Mouse (Mus musculus): Measurements from ENCODE around the gene Sos1. TPM values are rescaled to one million over a fixed set of nuclear protein-coding genes. Genes with fewer than 3 reads are reported as not detected.
"Not testable (repeated sequence)": the region's sequence is repeated elsewhere in the genome, so short reads cannot be mapped to it uniquely, and the experiment has no call there.

The Sos1 gene
- polyA plus RNA-seq, 1 experiment from 2014 or later, result 7.5 TPM

- no peak for ATAC-seq (ENCODE audit: low FRiP score)
- no peaks in the 10 kb centered on the region for H3K4me1 ChIP-seq (replicated peaks)
- no peak overlapping the region for H3K9ac ChIP-seq
- no peak overlapping the region for H3K4me3 ChIP-seq
- 76% methylated on average over 3 of the region's 3 CpGs for WGBS
- H3K4me2 ChIP-seq, result no peak overlapping the region
- H3K27ac ChIP-seq, result no peak overlapping the region
- no peaks in the 10 kb centered on the region for H3K27me3 ChIP-seq
- H3K36me3 ChIP-seq, result no peaks in the 10 kb centered on the region
- no peaks in the 10 kb centered on the region for H3K9me3 ChIP-seq
Observed at GRCm38 (mm10) chr17:80488918-80489317, 8.7 kb upstream of the Sos1 start.

DNA sequence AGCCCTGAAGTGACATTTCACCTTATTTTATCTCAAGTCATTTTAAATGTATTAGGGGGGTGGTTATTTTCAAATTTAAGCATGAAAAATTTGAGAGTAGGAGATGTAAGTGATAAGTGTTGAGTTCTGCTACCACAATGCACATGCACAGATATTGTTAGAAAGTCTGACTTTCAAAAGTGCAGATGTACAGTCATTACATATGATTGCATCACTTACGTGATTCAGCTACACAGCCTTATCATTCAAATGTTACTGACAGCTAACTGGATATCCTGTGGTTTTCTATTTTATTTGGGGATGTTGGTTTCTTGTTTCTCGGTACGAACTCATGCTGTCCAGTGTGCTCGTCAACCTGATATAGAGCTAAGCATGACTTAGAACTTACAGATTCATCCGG, 4.9 kb upstream of the Sos1 start:
- peaks cover 21% of the 10 kb centered on the region for H3K4me1 ChIP-seq (replicated peaks)
- no peaks in the 10 kb centered on the region for H3K36me3 ChIP-seq
- no peak overlapping the region for H3K4me3 ChIP-seq
- H3K4me2 ChIP-seq, result no peak overlapping the region
- no peak overlapping the region for H3K27ac ChIP-seq
- no peaks in the 10 kb centered on the region for H3K27me3 ChIP-seq
- no peaks in the 10 kb centered on the region for H3K9me3 ChIP-seq
- ATAC-seq (ENCODE audit: low FRiP score), result no peak
- 95% methylated on average over 5 of the region's 5 CpGs for whole genome bisulfite sequencing
- no peak overlapping the region for H3K9ac ChIP-seq

GRCm38 (mm10) chr17:80480855-80481224, 587 bp upstream of the Sos1 start:
- no peak for ATAC-seq (ENCODE audit: low FRiP score)
- Histone ChIP-seq H3K4me3 (peak overlapping the region; percentile 85), H3K4me2 (peak overlapping the region; percentile 71), H3K4me1 (replicated peaks) (peaks cover 39% of the 10 kb centered on the region), H3K27me3 (no peaks in the 10 kb centered on the region), H3K9me3 (no peaks in the 10 kb centered on the region), H3K36me3 (no peaks in the 10 kb centered on the region; the same call in 1 of the 2 replicates), H3K27ac (peak overlapping the region; percentile 98), H3K9ac (peak overlapping the region; percentile 99)
- WGBS, result 30% methylated on average over 7 of the region's 7 CpGs

DNA sequence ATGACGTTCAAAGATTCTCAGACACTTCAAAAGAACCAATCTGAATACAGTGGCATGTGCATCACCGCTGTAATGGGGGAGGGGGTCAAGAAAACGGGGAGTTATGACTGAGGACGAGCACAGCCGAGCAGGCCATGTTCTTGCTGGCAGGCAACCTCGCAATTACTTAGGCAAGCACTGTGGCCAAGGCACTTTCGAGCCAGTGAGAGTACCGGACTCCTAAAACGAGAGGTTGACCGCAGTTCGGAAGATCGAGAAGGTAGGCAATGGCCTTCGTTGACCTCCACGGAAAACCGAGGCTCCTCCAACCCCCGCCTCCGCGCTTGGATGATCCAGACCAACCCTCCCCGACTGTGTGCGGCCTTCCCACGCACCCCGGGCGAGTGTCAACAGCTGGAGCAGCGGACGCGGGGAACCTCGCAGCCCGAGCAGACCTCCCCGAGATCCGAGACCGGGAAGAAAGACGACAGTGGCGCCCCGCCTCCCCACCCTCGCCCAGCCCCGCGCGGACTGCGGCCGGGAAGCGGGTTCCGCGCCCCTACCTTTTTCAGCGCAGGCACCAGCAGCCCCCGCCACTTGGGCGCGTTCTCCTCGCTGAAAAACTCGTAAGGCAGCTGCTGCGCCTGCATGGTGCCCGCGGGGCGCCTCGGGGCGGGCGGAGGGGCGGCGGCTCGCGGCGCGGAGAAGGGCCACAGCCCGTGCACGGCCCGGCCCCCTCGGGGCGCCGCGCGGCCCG, 790 bp downstream of the Sos1 start:
- peak; percentile 40 for ATAC-seq (ENCODE audit: low FRiP score)
- Histone ChIP-seq H3K36me3 (no peaks in the 10 kb centered on the region; the same call in 1 of the 2 replicates), H3K4me2 (peak overlapping the region; percentile 71), H3K27ac (peak overlapping the region; percentile 98), H3K9me3 (no peaks in the 10 kb centered on the region), H3K4me3 (peak overlapping the region; percentile 85), H3K27me3 (no peaks in the 10 kb centered on the region), H3K4me1 (replicated peaks) (peaks cover 39% of the 10 kb centered on the region), H3K9ac (peak overlapping the region; percentile 99)
- under 1% methylated on average over 70 of the region's 71 CpGs for WGBS

- Histone ChIP-seq H3K27me3 (no peaks in the 10 kb centered on the region), H3K4me3 (no peak overlapping the region), H3K9me3 (no peaks in the 10 kb centered on the region), H3K4me2 (peak overlapping the region; percentile 71; the same call in 1 of the 2 replicates), H3K27ac (no peak overlapping the region), H3K36me3 (no peaks in the 10 kb centered on the region; the same call in 1 of the 2 replicates), H3K4me1 (replicated peaks) (peaks cover 39% of the 10 kb centered on the region), H3K9ac (no peak overlapping the region)
- ATAC-seq (ENCODE audit: low FRiP score), result no peak
- WGBS, result 84% methylated on average over 2 of the region's 2 CpGs
Observed at GRCm38 (mm10) chr17:80477679-80478078, 2.6 kb downstream of the Sos1 start.

DNA sequence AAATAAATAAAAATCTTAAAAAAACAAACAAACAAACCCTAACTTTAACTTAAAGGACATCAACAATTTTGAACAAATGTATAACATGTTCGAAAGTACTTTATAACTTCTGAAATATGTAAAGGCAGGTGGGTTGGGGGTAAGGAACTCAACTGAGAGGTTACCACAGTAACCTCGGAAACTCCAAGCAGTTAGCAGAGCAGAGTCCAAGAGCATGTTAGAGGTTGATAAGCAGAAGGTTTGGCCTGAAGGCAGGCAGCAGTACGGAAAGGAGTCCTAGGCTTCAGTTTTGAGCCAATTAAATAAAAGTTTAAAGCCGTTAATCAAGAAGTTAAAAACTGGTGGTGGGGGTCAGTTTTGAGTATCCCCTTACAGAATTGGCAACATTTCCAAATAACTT, 3.8 kb downstream of the Sos1 start:
- WGBS, result 94% methylated on average over 4 of the region's 4 CpGs

GRCm38 (mm10) chr17:80471056-80471802, 9.0 kb downstream of the Sos1 start:
- Histone ChIP-seq H3K9ac (no peak overlapping the region), H3K36me3 (no peaks in the 10 kb centered on the region), H3K4me1 (replicated peaks) (peaks cover 13% of the 10 kb centered on the region), H3K4me2 (no peak overlapping the region), H3K4me3 (no peak overlapping the region), H3K27me3 (no peaks in the 10 kb centered on the region), H3K9me3 (no peaks in the 10 kb centered on the region), H3K27ac (peak overlapping the region; percentile 58)
- ATAC-seq (ENCODE audit: low FRiP score), result no peak
- 32% methylated on average over 8 of the region's 8 CpGs for WGBS

More for the DNA sequence above, 3.8 kb downstream of the Sos1 start:
- no peak overlapping the region for H3K4me3 ChIP-seq
- H3K27me3 ChIP-seq, result no peaks in the 10 kb centered on the region
- H3K9ac ChIP-seq, result no peak overlapping the region
- H3K4me1 ChIP-seq (replicated peaks), result peaks cover 35% of the 10 kb centered on the region
- no peak overlapping the region for H3K4me2 ChIP-seq
- no peak overlapping the region for H3K27ac ChIP-seq
- no peaks in the 10 kb centered on the region; the same call in 1 of the 2 replicates for H3K36me3 ChIP-seq
- ATAC-seq (ENCODE audit: low FRiP score), result no peak
- no peaks in the 10 kb centered on the region for H3K9me3 ChIP-seq

DNA sequence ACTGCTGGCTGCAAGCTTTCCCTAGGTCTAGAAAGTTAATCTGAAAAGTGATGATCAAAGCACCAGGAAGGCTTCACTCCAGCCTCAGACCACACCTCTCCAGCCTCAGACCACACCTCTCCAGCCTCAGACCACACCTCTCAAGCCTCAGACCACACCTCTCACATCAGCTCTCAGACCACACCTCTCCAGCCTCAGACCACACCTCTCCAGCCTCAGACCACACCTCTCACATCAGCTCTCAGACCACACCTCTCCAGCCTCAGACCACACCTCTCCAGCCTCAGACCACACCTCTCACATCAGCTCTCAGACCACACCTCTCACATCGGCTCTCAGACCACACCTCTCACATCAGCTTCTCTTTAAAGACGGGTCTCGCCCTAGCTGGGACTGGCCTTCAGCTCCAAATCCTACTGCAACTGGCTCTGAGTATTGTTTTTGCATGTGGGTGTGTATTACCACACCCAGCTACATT, 11.8 kb downstream of the Sos1 start:
- not testable (repeated sequence) for ATAC-seq (ENCODE audit: low FRiP score); H3K27me3 ChIP-seq; H3K4me2 ChIP-seq; H3K9ac ChIP-seq; H3K9me3 ChIP-seq; H3K4me3 ChIP-seq; H3K36me3 ChIP-seq; H3K27ac ChIP-seq
- 40% methylated on average over 3 of the region's 3 CpGs for WGBS
- peaks cover 20% of the 10 kb centered on the region for H3K4me1 ChIP-seq (replicated peaks)

- no peak overlapping the region for H3K4me3 ChIP-seq
- ATAC-seq (ENCODE audit: low FRiP score), result no peak
- 0 out of 2 replicates have a peak, but pooled peaks cover 5% of the 10 kb centered on the region for H3K36me3 ChIP-seq
- H3K4me1 ChIP-seq (replicated peaks), result peaks cover 22% of the 10 kb centered on the region
- no peaks in the 10 kb centered on the region for H3K27me3 ChIP-seq
- no peak overlapping the region for H3K27ac ChIP-seq
- H3K9me3 ChIP-seq, result no peaks in the 10 kb centered on the region
- no peak overlapping the region for H3K4me2 ChIP-seq
- no peak overlapping the region for H3K9ac ChIP-seq
- WGBS, result 44% methylated on average over 5 of the region's 5 CpGs
Observed at GRCm38 (mm10) chr17:80460258-80460657, 20.0 kb downstream of the Sos1 start.

DNA sequence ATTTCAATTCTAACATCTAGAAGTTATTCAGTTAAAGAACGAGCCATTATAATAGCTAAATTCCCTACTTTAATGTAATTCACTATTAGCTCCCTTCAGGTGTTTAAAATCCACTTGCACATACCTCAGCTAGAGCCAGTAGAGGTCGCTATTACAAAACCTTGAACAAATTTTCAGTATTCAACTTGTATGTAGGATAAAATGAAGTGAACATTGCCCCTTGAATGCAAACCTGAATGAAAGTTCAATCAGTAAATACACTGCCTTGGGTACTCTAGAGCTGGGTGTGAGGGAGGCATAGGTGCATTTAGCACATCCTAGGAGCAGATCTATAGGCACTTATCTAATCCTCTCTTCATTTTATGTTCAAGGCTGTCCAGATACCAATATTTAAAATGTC, 24.6 kb downstream of the Sos1 start:
- Histone ChIP-seq H3K27me3 (no peaks in the 10 kb centered on the region), H3K4me1 (replicated peaks) (peaks cover 6% of the 10 kb centered on the region; the same call in 1 of the 2 replicates), H3K27ac (no peak overlapping the region), H3K4me2 (no peak overlapping the region), H3K36me3 (peaks cover 14% of the 10 kb centered on the region), H3K4me3 (no peak overlapping the region), H3K9ac (no peak overlapping the region), H3K9me3 (no peaks in the 10 kb centered on the region)
- ATAC-seq (ENCODE audit: low FRiP score), result no peak
- 42% methylated on average over 2 of the region's 2 CpGs for WGBS

GRCm38 (mm10) chr17:80450426-80451030, 29.7 kb downstream of the Sos1 start:
- Histone ChIP-seq H3K9me3 (no peaks in the 10 kb centered on the region), H3K27me3 (no peaks in the 10 kb centered on the region), H3K9ac (no peak overlapping the region), H3K27ac (no peak overlapping the region), H3K4me3 (no peak overlapping the region), H3K4me1 (replicated peaks) (no peaks in the 10 kb centered on the region), H3K36me3 (peaks cover 40% of the 10 kb centered on the region), H3K4me2 (no peak overlapping the region)
- no peak for ATAC-seq (ENCODE audit: low FRiP score)
- 23% methylated on average over 3 of the region's 3 CpGs for WGBS

DNA sequence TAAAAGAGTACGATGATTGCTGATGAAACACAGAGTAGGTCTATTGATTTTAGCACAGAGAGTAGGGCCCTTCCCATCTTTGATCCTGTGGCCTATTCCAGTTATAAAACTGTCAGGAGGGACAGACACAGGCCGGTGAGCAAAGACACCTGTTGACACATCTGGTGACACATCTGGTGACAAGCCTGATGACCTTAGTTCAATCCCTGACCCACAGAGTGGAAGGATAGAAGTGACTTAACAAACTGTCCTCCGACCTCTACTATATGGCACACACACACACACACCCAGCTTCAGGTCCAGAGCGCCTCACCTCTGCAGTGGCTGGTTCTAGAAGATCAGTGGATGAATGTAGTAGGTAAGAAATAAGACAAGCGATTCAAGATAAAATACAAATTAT, 33.8 kb downstream of the Sos1 start:
- no peaks in the 10 kb centered on the region for H3K27me3 ChIP-seq
- no peak overlapping the region for H3K4me3 ChIP-seq
- H3K36me3 ChIP-seq, result peaks cover 66% of the 10 kb centered on the region
- no peak overlapping the region for H3K4me2 ChIP-seq
- H3K4me1 ChIP-seq (replicated peaks), result no peaks in the 10 kb centered on the region
- ATAC-seq (ENCODE audit: low FRiP score), result no peak
- no peak overlapping the region for H3K27ac ChIP-seq
- no peak overlapping the region for H3K9ac ChIP-seq
- WGBS, result 96% methylated on average over 5 of the region's 5 CpGs
- no peaks in the 10 kb centered on the region for H3K9me3 ChIP-seq
